Mouse (Mus musculus) right cerebral cortex, postnatal 14 days (tissue): ENCODE results near the gene Ankrd12.
A peak's percentile ranks its signal among the peaks of the same experiment; 100 is the strongest.
"Not testable (repeated sequence)": the region's sequence is repeated elsewhere in the genome, so short reads cannot be mapped to it uniquely, and the experiment has no call there.

Experiments
- DNase-seq: peaks from one replicate; pipeline ENCODE4 v3.0.0; 2022

The Ankrd12 gene

GRCm38 (mm10) chr17:66077437-66077850, 555 bp upstream of the Ankrd12 start:
- DNase-seq, result no peak

GRCm38 (mm10) chr17:66076174-66076927, 538 bp downstream of the Ankrd12 start:
- DNase-seq, result peak; percentile 60

- DNase-seq, result no peak
These were observed 1.1 kb downstream of the Ankrd12 start for GRCm38 (mm10) chr17:66075827-66076173.

GRCm38 (mm10) chr17:66073971-66074370, 2.9 kb downstream of the Ankrd12 start:
- no peak for DNase-seq

- DNase-seq, result not testable (repeated sequence)
These were observed 7.9 kb downstream of the Ankrd12 start for GRCm38 (mm10) chr17:66069036-66069435.

GRCm38 (mm10) chr17:66065115-66065514, 11.8 kb downstream of the Ankrd12 start:
- DNase-seq, result no peak

- no peak for DNase-seq
These were observed 15.5 kb downstream of the Ankrd12 start for GRCm38 (mm10) chr17:66061241-66061938.

GRCm38 (mm10) chr17:66058160-66058559, 18.7 kb downstream of the Ankrd12 start:
- no peak for DNase-seq

- no peak for DNase-seq
These were observed 19.7 kb downstream of the Ankrd12 start for GRCm38 (mm10) chr17:66057145-66057544.

GRCm38 (mm10) chr17:66053349-66053748, 23.5 kb downstream of the Ankrd12 start:
- DNase-seq, result no peak

- DNase-seq, result no peak
These were observed 28.1 kb downstream of the Ankrd12 start for GRCm38 (mm10) chr17:66048795-66049194.

- no peak for DNase-seq
These were observed 28.7 kb downstream of the Ankrd12 start for GRCm38 (mm10) chr17:66048199-66048598.

GRCm38 (mm10) chr17:66043679-66044078, 33.2 kb downstream of the Ankrd12 start:
- not testable (repeated sequence) for DNase-seq

- DNase-seq, result no peak
These were observed 35.9 kb downstream of the Ankrd12 start for GRCm38 (mm10) chr17:66041020-66041419.

- no peak for DNase-seq
These were observed 43.6 kb downstream of the Ankrd12 start for GRCm38 (mm10) chr17:66033239-66033638.

GRCm38 (mm10) chr17:66031991-66032390, 44.9 kb downstream of the Ankrd12 start:
- DNase-seq, result no peak

- DNase-seq, result no peak
These were observed 52.7 kb downstream of the Ankrd12 start for GRCm38 (mm10) chr17:66024211-66024610.

GRCm38 (mm10) chr17:66011790-66012189, 65.1 kb downstream of the Ankrd12 start:
- DNase-seq, result no peak

- DNase-seq, result no peak
These were observed 69.0 kb downstream of the Ankrd12 start for GRCm38 (mm10) chr17:66007892-66008291.

- no peak for DNase-seq
These were observed 69.4 kb downstream of the Ankrd12 start for GRCm38 (mm10) chr17:66007473-66007872.

- DNase-seq, result no peak
These were observed 88.6 kb downstream of the Ankrd12 start for GRCm38 (mm10) chr17:65988151-65988820.

GRCm38 (mm10) chr17:65976720-65977119, 100.2 kb downstream of the Ankrd12 start:
- DNase-seq, result not testable (repeated sequence)

- no peak for DNase-seq
These were observed 109.1 kb downstream of the Ankrd12 start for GRCm38 (mm10) chr17:65967751-65968150.

GRCm38 (mm10) chr17:65962263-65962662, 114.6 kb downstream of the Ankrd12 start:
- no peak for DNase-seq
